Mouse (Mus musculus) forebrain, embryonic 10.5 days (tissue): Measurements from ENCODE around the gene Btf3. TPM values are rescaled to one million over a fixed set of nuclear protein-coding genes. Genes with fewer than 3 reads are reported as not detected.

Source experiments
- polyA plus RNA-seq: library from polyadenylated mRNA; unstranded; fragments of >200 nt; fragmentation: Nextera tagmentation; extraction: Ambion mirVana; gene quantifications from 2 replicates; pipeline ENCODE4 v1.2.1, GENCODE M21; 2016

Gene Btf3
- polyA plus RNA-seq, 1 experiment from 2014 or later, result 756 TPM

Other genes starting within 250 kb of the Btf3 start
- gene Arhgef28, start 110.6 kb downstream of the Btf3 start, polyA plus RNA-seq, result 5.7 and 5.9 TPM in 2 replicates
- gene Utp15, start 54.0 kb downstream of the Btf3 start, polyA plus RNA-seq, result 50.7 and 53.6 TPM in 2 replicates
- gene Ankra2, start 53.9 kb downstream of the Btf3 start, polyA plus RNA-seq, result 14.7 and 15.7 TPM in 2 replicates
- not detected in 2 replicates for gene Gm21976, start 37.1 kb downstream of the Btf3 start, polyA plus RNA-seq
- 2.9 and 3.1 TPM in 2 replicates for gene Foxd1, start 37.2 kb upstream of the Btf3 start, polyA plus RNA-seq
- 1.2 and 1.3 TPM in 2 replicates for gene Gm10320, start 175.0 kb upstream of the Btf3 start, polyA plus RNA-seq